Mouse (Mus musculus): ENCODE measurements at regions not wholly inside any gene's neighbourhood (a gene's known extent, or its start where the extent isn't known, plus 50 kb on each side); places are given as distances from the start of the nearest gene placed in this dataset.

- DNase-seq = peak; percentile 27
These were observed 344.5 kb downstream of the Tmem38b start for GRCm38 (mm10) chr4:54170202-54170931.

- no peak for DNase-seq
These were observed 358.4 kb downstream of the Tmem38b start for GRCm38 (mm10) chr4:54184213-54184612.

GRCm38 (mm10) chr4:54195734-54196133 lies 369.9 kb downstream of the Tmem38b start:
- no peak for DNase-seq

GRCm38 (mm10) chr4:54202440-54202839 lies 376.6 kb downstream of the Tmem38b start:
- DNase-seq = no peak

- DNase-seq = no peak
These were observed 398.7 kb downstream of the Tmem38b start for GRCm38 (mm10) chr4:54224572-54224971.

Measured in kidney, postnatal 10 days (tissue).